Comparison of ENCODE assay signal across 25 mouse cellular contexts in the genomic region with DNA sequence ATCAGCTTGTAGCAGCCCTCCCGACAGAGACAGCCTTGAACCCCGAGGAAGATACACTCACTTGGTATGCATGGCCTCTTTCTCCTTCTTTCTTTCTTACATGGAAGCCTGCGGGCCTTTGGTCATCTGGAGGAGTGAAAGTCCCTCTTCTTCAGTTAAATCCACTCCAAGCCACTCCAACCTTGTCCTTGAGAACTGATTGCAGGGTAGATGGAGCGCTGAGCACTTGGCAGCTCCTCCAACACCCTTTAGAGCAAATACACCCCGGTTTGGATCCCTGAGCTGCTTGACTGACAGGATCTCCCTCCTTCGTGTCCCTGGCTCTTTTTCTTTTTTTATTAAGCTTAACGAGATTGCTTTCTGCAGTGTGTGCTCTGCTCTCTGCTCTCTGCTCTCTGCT.
A peak's percentile ranks its signal among the peaks of the same experiment; 100 is the strongest.
DNase-seq lines count a peak whose midpoint lies in the region; ATAC-seq and TF ChIP-seq lines count a peak whose summit lies in the region.
"Had no signal": no experiment of that assay in that cellular context is flagged by ENCODE, and none has a peak within 500 bp of the region (broad histone marks: within the 10 kb centered on the region; RNA-seq: fewer than 3 reads in every experiment).

No protein-coding gene starts in this region.

- ATAC-seq in erythroid progenitor cell, adult 5-6 weeks (replicated peaks; ENCODE audit: low FRiP score, poor library complexity, severe bottlenecking), result no peak
- ATAC-seq: activated CD4-positive, CD25-positive, alpha-beta regulatory T cell, adult 4 months; CD4-positive, CD25-positive, alpha-beta regulatory T cell, adult 4 months; forebrain, embryonic 13.5 days; forebrain, embryonic 15.5 days; forebrain, postnatal 0 days; Patski had no signal

- no peak overlapping the region for H3K4me3 ChIP-seq in lung, adult 2 months (replicated peaks; ENCODE audit: extremely low read depth, low read depth, low read length)
- H3K4me3 ChIP-seq: embryonic facial prominence, embryonic 10.5 days; embryonic facial prominence, embryonic 12.5 days; erythroblast, embryonic 14.5 days; forebrain, embryonic 13.5 days; forebrain, embryonic 15.5 days had no signal

- no peak for TF ChIP-seq CTCF in lung, adult 2 months (IDR thresholded peaks at IDR 0.05; ENCODE audit: insufficient read depth, low read length)

- peak; percentile 25 to 59 for DNase-seq in lung, adult 18-20 months
- no peak for DNase-seq in lung, adult 2 months
- DNase-seq in brain, adult 2 months (ENCODE audit: low read depth, low spot score), result peak; percentile 5
- DNase-seq in lung, postnatal 14 days, result peak; percentile 5
- peak; percentile 60 for DNase-seq in lung, postnatal 36 days
- no peak for DNase-seq in thymus, postnatal 36 days
- DNase-seq: adrenal gland, adult 8-10 months; adrenal gland, postnatal 14 days; adrenal gland, postnatal 36 days; B cell, adult 2 months; cerebellum, adult 11 months; cerebellum, adult 18-20 months; cerebellum, adult 8-10 months; cerebellum, postnatal 10 days; cerebellum, postnatal 25 days; forebrain, postnatal 0 days had no signal

- 54% methylated on average over 7 of the region's 7 CpGs for whole genome bisulfite sequencing in lung, adult 2 months

- no peak for TF ChIP-seq POLR2A in lung, adult 2 months (IDR thresholded peaks at IDR 0.05; ENCODE audit: borderline replicate concordance, extremely low read depth, low read depth, low read length)

- H3K4me1 ChIP-seq in lung, adult 2 months (ENCODE audit: control insufficient read depth, insufficient read depth, low read length), result no peaks in the 10 kb centered on the region
- H3K4me1 ChIP-seq: embryonic facial prominence, embryonic 10.5 days; embryonic facial prominence, embryonic 12.5 days; forebrain, embryonic 13.5 days; forebrain, embryonic 15.5 days had no signal

Comparison
In these comparisons a context has a peak if more than half of its experiments do, and no peak if none do; other contexts are left out.
1. DNase-seq: peak in lung, adult 18-20 months (2 of 2), brain, adult 2 months (single experiment), lung, postnatal 14 days (single experiment) and lung, postnatal 36 days (single experiment); none in lung, adult 2 months (single experiment) and thymus, postnatal 36 days (0 of 2).